Mouse (Mus musculus): Measurements from ENCODE around the gene Bmper.

- no peak for TF ChIP-seq CTCF (IDR thresholded peaks at IDR 0.05; ENCODE audit: low read depth)
- TF ChIP-seq EP300 (IDR thresholded peaks at IDR 0.05; ENCODE audit: low read depth): no peak
Measured at GRCm38 (mm10) chr9:23432631-23433030, 209.8 kb downstream of the Bmper start.
